Mouse (Mus musculus) cortical plate, adult 2 months (tissue): ENCODE results near the gene Arhgap22. TPM values are rescaled to one million over a fixed set of nuclear protein-coding genes. Genes with fewer than 3 reads are reported as not detected.

Experiments used
- H3K27ac ChIP-seq: fragments of 200-500 bp; 2 replicates; pipeline ENCODE4 v1.5.1; 2012; ENCODE audit warnings: low read length, control low read depth, inconsistent platforms; ENCODE audit not compliant: insufficient read depth
- H3K4me1 ChIP-seq: fragments of 200-500 bp; 2 replicates; pipeline ENCODE4 v1.6.1; 2011; ENCODE audit warnings: low read length; ENCODE audit not compliant: control insufficient read depth, insufficient read depth
- H3K4me3 ChIP-seq: fragments of 200-500 bp; 2 replicates; pipeline ENCODE4 v1.5.1; 2011; ENCODE audit warnings: mild to moderate bottlenecking, low read length, control low read depth; ENCODE audit not compliant: insufficient read depth
- CTCF ChIP-seq: fragments of 200-500 bp; IDR thresholded peaks from 2 replicates; pipeline ENCODE4 v1.5.1; 2011; ENCODE audit warnings: mild to moderate bottlenecking, control low read depth, low read length; ENCODE audit not compliant: insufficient read depth; ENCODE audit errors: extremely low read depth
- POLR2A ChIP-seq: fragments of 200-500 bp; IDR thresholded peaks from 2 replicates; pipeline ENCODE4 v1.6.1; 2011; ENCODE audit warnings: mild to moderate bottlenecking, low read length, control low read depth; ENCODE audit not compliant: insufficient read depth; ENCODE audit errors: extremely low read depth
- polyA plus RNA-seq: library from polyadenylated mRNA; depleted of rRNA; stranded (reverse); fragments of >200 nt; gene quantifications from 2 replicates; pipeline ENCODE4 v1.2.3, GENCODE M21; 2012

The Arhgap22 gene
- polyA plus RNA-seq, 1 experiment, result 9.1 TPM

DNA sequence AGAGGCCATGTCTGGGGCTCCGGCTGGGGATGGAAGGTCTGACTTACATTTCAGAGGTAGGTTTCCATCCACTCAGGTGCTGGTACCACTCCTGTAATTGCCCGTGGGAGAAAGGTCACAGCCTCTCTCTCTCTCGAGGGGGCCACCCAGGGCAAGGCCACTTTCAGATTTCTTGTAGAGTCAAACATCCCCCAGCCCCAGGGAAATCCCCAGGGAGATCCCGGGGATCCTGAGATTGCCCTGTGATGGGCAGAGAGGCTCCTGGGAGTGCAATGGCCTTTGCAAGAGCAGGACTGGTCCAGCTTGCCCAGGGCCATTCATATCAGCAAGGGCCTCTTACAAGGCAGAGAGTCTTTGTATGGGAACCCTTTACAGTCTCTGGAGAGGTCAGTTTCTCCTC is 120.6 kb downstream of the Arhgap22 start:
- Histone ChIP-seq H3K27ac (no peak overlapping the region), H3K4me1 (no peaks in the 10 kb centered on the region), H3K4me3 (no peak overlapping the region)
- TF ChIP-seq POLR2A (no peak), CTCF (no peak)

DNA sequence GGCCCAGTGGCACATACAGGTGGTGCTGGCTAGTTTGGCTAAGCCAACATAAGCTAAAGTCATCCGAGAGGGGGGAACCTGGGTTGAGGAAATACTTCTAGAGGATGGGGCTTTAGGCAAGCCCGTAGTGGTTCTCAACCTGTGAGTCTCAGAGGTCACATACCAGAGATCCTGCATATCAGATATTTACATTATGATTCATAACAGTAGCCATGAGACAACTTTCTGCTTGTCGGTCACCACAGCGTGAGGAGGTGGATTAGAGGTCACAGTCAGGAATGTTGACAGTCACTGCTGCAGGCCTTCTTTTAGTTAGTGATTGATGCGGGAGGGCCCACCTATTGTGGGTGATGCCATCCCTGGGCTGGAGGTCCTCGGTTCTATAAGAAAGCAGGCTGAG is 121.9 kb downstream of the Arhgap22 start:
- Histone ChIP-seq H3K4me1 (no peaks in the 10 kb centered on the region), H3K27ac (no peak overlapping the region), H3K4me3 (no peak overlapping the region)
- TF ChIP-seq CTCF (no peak), POLR2A (no peak)

DNA sequence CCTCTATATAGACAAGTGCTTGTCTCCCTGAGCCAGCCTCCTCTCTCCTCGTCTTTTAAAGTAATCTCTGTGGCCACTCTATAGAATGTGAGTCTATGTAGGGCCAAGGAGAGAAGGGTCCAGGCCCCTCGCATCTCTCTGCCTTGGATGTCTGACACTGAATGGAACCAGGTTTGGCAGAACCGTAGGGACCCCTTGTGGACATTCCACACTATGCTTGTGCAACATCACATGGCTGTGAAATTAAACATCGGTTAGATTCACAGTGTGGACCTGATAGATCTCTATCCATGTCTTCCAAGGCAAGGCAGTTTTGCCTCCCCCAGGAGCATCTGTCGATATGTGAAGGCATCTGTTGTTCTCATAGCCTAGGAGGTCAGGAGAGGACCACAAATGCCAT is 124.9 kb downstream of the Arhgap22 start:
- no peaks in the 10 kb centered on the region for H3K4me1 ChIP-seq
- TF ChIP-seq POLR2A, result no peak
- TF ChIP-seq CTCF, result peak; percentile 25; the same call in 1 of the 2 replicates
- no peak overlapping the region for H3K4me3 ChIP-seq
- H3K27ac ChIP-seq, result no peak overlapping the region

DNA sequence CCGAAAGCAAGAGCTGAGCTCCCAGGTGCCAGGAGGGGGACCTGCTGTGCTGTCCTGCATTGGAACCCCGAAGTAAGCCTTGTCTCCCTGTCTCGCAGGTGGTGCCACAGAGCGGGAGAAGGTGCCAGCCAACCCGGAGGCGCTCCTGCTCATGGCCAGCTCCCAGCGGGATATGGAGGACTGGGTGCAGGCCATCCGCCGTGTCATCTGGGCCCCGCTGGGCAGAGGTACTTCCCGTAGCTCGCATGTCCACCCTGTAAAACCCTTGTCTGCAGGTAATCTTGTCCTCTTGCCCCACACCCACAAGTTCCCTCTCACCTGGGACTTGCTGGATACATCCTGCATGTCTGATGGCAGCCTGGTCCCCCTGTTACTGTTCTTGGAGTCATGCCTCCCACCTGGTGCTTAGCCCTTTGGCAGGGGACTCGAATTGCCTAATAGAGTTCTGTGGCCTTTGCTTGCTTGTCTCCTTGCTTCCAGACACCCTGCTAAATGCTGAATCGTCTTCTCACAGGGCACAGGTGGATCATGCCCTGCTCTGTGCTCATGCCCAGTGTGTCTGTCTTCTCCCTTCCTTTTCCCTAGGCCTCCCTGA is 129.4 kb downstream of the Arhgap22 start:
- H3K4me3 ChIP-seq, result no peak overlapping the region
- TF ChIP-seq CTCF, result no peak
- no peak for TF ChIP-seq POLR2A
- no peaks in the 10 kb centered on the region for H3K4me1 ChIP-seq
- no peak overlapping the region for H3K27ac ChIP-seq

DNA sequence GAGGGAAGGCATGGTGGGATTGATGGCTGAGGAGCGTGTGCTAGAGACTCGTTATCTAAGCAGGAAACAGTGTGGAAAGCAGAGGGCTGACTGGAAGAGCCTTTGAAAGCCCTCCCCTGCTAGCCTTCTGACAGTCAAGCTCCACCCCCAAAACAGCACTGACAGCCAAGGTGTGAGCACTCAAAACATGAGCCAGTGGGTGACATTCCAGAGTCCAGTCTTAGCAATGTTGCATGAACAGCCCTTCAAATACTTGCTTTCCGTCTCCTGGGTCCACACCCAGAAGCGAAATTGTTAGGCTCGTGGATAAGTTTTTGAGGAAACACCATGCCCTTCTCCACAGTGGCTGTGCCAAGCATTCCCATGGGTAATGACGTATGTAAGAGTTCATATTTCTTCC is 132.7 kb downstream of the Arhgap22 start:
- no peak overlapping the region for H3K4me3 ChIP-seq
- H3K27ac ChIP-seq, result no peak overlapping the region
- no peaks in the 10 kb centered on the region for H3K4me1 ChIP-seq
- no peak for TF ChIP-seq CTCF

GRCm38 (mm10) chr14:33347738-33348137 is 133.9 kb downstream of the Arhgap22 start:
- Histone ChIP-seq H3K4me1 (no peaks in the 10 kb centered on the region), H3K4me3 (no peak overlapping the region), H3K27ac (no peak overlapping the region)
- no peak for TF ChIP-seq POLR2A

GRCm38 (mm10) chr14:33348146-33348545 is 134.3 kb downstream of the Arhgap22 start:
- TF ChIP-seq CTCF (no peak), POLR2A (no peak)
- Histone ChIP-seq H3K4me1 (no peaks in the 10 kb centered on the region), H3K4me3 (no peak overlapping the region), H3K27ac (no peak overlapping the region)

DNA sequence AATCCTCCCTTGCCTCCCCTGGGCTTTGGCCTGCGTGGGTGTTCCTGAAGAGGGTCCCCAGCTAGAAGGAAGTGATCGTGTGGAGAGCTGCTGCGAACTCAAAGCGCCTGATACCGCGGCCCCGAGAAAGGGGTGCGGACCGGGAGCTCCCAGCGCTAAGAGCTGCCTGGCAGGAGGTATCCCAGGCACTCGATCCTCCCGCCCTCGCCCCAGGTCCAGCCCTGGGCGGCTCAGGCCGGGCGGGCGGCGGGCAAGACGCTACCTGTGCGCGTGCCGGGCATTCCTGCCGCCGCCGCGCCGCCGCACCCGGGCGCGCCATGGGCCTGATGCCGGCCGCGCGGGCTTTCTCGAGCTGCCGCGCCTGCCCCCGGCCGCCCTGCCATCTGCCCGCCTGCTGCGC is 137.2 kb downstream of the Arhgap22 start:
- Histone ChIP-seq H3K4me1 (no peaks in the 10 kb centered on the region), H3K27ac (no peak overlapping the region), H3K4me3 (no peak overlapping the region; the same call in 1 of the 2 replicates)
- TF ChIP-seq CTCF, result no peak
- TF ChIP-seq POLR2A, result no peak

DNA sequence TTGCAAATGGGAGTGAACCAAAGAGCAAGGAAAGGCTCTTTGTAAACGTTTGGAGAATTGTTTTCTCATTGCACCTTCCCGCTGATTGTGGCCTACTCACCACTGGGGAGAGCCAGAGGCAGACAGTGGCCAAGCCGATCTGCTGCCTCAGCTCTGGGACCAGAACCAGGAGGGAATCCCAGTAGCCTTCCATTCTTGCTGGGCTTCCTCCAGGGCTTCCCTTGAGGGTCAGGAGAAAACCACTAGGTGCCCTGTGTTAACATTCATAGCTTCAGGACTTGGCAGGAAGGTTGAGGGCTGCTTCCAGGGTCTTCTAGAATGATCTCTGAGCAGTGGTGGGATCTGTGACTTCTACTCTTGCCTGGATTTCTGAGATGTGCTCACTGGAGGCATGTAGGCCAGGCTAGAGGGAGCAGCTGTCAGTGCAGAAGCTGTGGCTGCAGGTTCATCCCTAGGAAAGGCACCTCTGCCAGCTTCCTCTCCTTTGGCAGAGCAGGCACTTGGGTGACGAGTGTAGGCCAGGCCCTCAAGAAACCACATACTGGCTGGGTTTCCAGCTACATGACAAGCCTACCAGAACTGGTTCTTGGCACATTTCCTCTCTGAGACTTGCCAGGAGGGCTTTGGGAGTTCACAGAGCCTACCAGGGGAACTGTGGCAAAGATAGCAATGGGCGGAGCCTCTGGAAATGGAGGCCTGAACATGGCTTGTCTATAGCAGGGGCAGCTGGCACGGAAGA is 138.3 kb downstream of the Arhgap22 start:
- no peak overlapping the region for H3K4me3 ChIP-seq

DNA sequence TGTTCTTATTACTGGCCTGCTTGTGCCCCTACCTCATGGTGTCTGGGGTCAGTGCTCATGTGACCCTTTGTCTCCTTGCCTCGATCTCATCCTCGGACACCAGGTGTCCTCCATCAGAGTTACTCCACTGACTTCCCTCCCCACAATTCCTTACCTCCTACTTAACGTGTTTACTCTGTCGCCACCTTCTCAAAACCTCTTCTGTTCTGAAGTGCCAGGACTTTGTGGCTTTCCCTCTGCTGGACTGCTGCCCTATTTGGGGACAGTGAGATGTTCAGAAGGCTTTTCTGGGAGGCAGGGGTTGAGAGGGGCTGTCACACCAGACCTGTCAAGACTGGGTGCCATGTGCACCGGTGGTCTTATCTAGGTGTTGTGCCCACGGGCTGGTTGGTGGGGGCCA is 139.1 kb downstream of the Arhgap22 start:
- Histone ChIP-seq H3K27ac (no peak overlapping the region), H3K4me1 (no peaks in the 10 kb centered on the region), H3K4me3 (no peak overlapping the region)
- no peak for TF ChIP-seq POLR2A
- TF ChIP-seq CTCF, result no peak

More for the DNA sequence above, 138.3 kb downstream of the Arhgap22 start:
- Histone ChIP-seq H3K4me1 (no peaks in the 10 kb centered on the region), H3K27ac (no peak overlapping the region)
- TF ChIP-seq CTCF, result no peak
- no peak for TF ChIP-seq POLR2A
